Mouse (Mus musculus) heart, postnatal 10 days (tissue): ENCODE measurements around the gene Mrgpra9. TPM values are rescaled to one million over a fixed set of nuclear protein-coding genes. Genes with fewer than 3 reads are reported as not detected.
"Not testable (repeated sequence)": the region's sequence is repeated elsewhere in the genome, so short reads cannot be mapped to it uniquely, and the experiment has no call there.

ENCODE experiments used
- DNase-seq, 2 experiments: peaks; one replicate each; pipeline ENCODE4 v3.0.0; 2021
- intact Hi-C: fragments of 180-260 bp; cut with DNase I; formaldehyde crosslinking; loops from one replicate; pipeline ENCODE4 v1.15.1; 2025
- total RNA-seq, 2 experiments: library from RNA; stranded (reverse); gene quantifications; 2 replicates each; pipeline ENCODE4 v1.2.3; 2021

Gene Mrgpra9
- total RNA-seq = not detected

DNA sequence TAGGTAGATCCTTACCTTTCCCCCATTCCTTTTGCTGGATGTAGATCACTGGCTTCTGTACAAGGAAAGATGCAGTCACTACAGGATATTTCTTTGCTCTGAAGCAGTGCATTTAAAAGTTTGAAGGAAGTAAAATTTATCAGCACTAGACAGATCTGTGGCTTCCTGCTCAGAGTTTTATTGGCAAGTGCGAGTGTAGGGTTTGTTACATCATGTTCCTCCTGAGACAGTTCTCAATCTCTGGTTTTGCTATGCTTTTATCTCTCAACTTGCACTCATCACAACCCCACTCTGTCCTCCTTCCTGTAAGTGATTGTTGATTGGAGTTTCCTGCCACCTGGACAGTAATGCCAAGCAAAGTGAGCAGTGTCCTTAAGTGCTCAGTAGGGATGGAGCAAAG, at the start of gene Mrgpra9:
Gene Mrgpra9, minus strand, starts transcription at position 79 of the 400 bp plus-strand sequence.
- DNase-seq = no peak
- intact Hi-C loops = no loop called here

DNA sequence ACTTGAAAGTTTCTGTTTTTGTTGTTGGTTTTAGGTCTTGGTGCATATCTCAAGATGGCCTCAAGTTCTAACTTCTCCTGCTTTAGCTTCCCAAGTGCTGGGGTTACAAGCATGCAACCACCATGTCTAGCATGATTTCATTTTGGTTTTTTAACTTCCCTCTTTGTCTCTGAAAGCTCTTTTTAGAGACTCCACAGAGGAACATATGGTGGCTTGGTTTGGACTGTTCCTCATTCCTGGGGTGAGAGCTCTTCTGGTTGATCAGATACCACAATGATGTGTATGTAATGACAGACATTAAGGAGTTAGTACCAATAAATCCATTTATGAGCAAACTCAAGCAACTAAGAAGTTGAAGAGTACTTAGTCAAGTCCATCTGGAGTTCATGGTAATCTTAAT, 47.0 kb upstream of the Mrgpra9 start:
- intact Hi-C loops, DNase-seq: not testable (repeated sequence)

DNA sequence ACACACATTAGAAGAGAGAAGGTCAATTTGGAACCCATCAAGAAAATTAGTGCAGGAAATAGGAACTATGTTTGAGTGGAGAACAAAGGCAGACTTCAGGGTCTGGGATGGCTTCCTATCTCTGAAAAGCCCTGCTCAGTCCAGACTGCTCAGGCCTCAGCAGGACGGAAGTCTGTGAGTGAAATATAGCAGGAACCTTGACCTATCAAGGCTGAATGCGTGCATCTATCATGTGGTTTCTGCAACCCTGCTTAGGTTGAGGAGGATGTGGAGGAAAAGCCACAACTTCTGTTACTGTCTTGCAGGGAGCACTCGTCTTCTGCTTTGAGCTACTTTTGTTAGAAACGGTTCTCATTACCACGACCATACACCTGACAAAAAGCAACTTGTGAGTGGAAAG, 18.9 kb upstream of the Mrgpra9 start:
- DNase-seq = not testable (repeated sequence)
- intact Hi-C loops = loop anchor here (5.0 kb wide), 1 partner anchor 69 kb away; the partner anchor contains the start of gene Mrgpra6

DNA sequence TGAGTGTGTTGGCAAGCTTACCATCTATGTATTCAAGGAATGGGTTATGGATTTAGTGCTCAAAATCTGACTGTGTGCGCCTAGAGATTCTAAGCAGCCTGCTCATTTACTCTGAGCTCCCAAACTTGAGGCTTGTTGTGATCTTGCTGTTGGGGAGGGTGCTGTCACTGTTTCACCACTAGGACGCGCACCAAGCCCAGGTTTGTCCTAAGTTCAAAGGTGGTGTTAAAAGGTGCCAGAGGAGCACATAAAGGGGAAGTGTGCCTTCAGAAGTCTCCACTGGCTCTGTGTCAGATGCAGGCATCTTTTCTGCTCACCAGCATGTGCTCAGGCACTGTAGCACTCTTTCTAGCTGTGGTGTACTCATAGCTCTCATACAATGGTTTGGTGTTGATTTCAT, 8.0 kb downstream of the Mrgpra9 start:
- intact Hi-C loops = no loop called here
- DNase-seq = peak in 1 of 2 experiments; percentile 2

DNA sequence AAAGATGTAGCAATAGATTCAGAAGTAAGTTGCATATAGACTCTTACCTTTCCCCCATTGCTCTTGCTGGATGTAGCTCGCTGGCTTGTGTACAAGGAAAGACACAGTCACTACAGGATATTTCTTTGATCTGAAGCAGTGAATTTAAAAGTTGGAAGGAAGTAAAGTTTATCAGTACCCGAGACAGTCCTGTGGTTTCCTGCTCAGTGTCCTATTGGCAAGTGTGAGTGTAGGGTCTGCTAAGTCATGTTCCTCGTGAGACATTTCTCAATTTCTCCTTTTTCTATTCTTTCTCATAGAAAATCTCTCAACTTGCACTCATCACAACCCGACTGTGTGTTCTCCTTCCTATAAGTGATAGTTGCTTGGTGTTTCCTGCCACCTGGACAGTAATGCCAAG, 47.8 kb downstream of the Mrgpra9 start, which contains the start of gene Mrgpra6:
Gene Mrgpra6, minus strand, starts transcription at position 91 of the 400 bp plus-strand sequence.
- no peak for DNase-seq
- intact Hi-C loops = loop anchor here (5.0 kb wide), 1 partner anchor 67 kb away; no protein-coding TSS in a partner anchor

DNA sequence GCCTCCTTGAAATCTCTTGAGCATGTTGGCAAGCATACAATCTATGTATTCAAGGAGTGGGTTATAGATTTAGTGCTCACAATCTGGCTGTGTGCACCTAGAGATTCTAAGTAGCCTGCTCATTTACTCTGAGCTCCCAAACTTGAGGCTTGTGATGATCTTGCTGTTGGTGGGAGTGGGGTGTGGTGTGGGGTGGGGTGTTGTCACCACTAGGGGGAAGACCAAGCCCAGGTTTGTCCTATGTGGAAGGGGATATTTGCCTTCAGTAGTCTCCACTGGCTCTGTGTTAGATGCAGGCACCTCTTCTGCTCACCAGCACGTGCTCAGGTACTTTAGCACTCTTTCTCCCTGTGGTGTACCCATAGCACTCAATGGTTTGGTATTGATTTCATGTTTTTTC, 57.4 kb downstream of the Mrgpra9 start:
- DNase-seq = no peak
- intact Hi-C loops = no loop called here

Other genes starting within 250 kb of the Mrgpra9 start
- 10 to 100 TPM; 12.5 to 13.8 TPM for gene Spty2d1, start 244.4 kb downstream of the Mrgpra9 start, total RNA-seq
- gene Tmem86a, start 202.2 kb downstream of the Mrgpra9 start, total RNA-seq = 10 to 100 TPM; 33.8 to 37.3 TPM
- not detected for gene Ptpn5, start 119.2 kb downstream of the Mrgpra9 start, total RNA-seq
- not detected for gene Mrgpra6, start 47.9 kb downstream of the Mrgpra9 start, total RNA-seq
- gene Mrgpra1, start 101.4 kb upstream of the Mrgpra9 start, total RNA-seq = not detected
- not detected for gene Mrgpra2a, start 199.3 kb upstream of the Mrgpra9 start, total RNA-seq